29 mouse cellular contexts compared by ENCODE assay signal in genomic region chr2:106498735-106499134, GRCm38 (mm10).
DNase-seq lines count a peak whose midpoint lies in the region; ATAC-seq lines count a peak whose summit lies in the region.
"Had no signal": no experiment of that assay in that cellular context is flagged by ENCODE, and none has a peak within 500 bp of the region (broad histone marks: within the 10 kb centered on the region; RNA-seq: fewer than 3 reads in every experiment).

No protein-coding gene starts in this region.

- DNase-seq in hindbrain, embryonic 11.5 days (ENCODE audit: low spot score) = no peak
- DNase-seq in liver, embryonic 13.5 days = no peak
- DNase-seq: adrenal gland, postnatal 10 days; cerebellum, adult 11 months; cerebellum, adult 9-10 months; cerebellum, postnatal 36 days; gastrocnemius, adult 2 months; gastrocnemius, postnatal 36 days; heart, adult 18-20 months; heart, postnatal 36 days; kidney, adult 18-20 months; lung, postnatal 4 days; retina, postnatal 1 day; right cerebral cortex, postnatal 25 days had no signal

- ATAC-seq in hindbrain, embryonic 11.5 days (ENCODE audit: low FRiP score) = 0 out of 2 replicates have a peak, but pooled peaks have one; percentile 36
- no peak for ATAC-seq in hindbrain, embryonic 16.5 days
- ATAC-seq in midbrain, embryonic 13.5 days = no peak
- no peak for ATAC-seq in midbrain, embryonic 15.5 days (replicated peaks)
- ATAC-seq in liver, embryonic 13.5 days (ENCODE audit: low read depth) = peak; percentile 78
- no peak for ATAC-seq in cerebellum, adult (ENCODE audit: insufficient number of reproducible peaks, low FRiP score, low TSS enrichment)
- ATAC-seq: lung, postnatal 0 days had no signal

- H3K36me3 ChIP-seq in hindbrain, embryonic 11.5 days (ENCODE audit: control insufficient read depth, insufficient read depth, low read length) = no peaks in the 10 kb centered on the region
- no peaks in the 10 kb centered on the region for H3K36me3 ChIP-seq in hindbrain, embryonic 16.5 days (ENCODE audit: control insufficient read depth, insufficient read depth, low read length)
- H3K36me3 ChIP-seq in midbrain, embryonic 13.5 days = no peaks in the 10 kb centered on the region
- no peaks in the 10 kb centered on the region for H3K36me3 ChIP-seq in midbrain, embryonic 15.5 days (replicated peaks)
- H3K36me3 ChIP-seq in liver, embryonic 13.5 days = no peaks in the 10 kb centered on the region
- H3K36me3 ChIP-seq: hindbrain, embryonic 15.5 days; limb, embryonic 12.5 days; liver, embryonic 15.5 days; neural tube, embryonic 15.5 days; stomach, embryonic 15.5 days had no signal

- H3K4me1 ChIP-seq in hindbrain, embryonic 11.5 days (replicated peaks; ENCODE audit: control insufficient read depth, insufficient read depth, low read length) = 0 out of 2 replicates have a peak, but pooled peaks cover 2% of the 10 kb centered on the region
- no peaks in the 10 kb centered on the region for H3K4me1 ChIP-seq in hindbrain, embryonic 16.5 days (ENCODE audit: control insufficient read depth, insufficient read depth, low read depth, low read length)
- peaks cover 33% of the 10 kb centered on the region for H3K4me1 ChIP-seq in midbrain, embryonic 13.5 days (replicated peaks)
- peaks cover 19% of the 10 kb centered on the region for H3K4me1 ChIP-seq in midbrain, embryonic 15.5 days
- peaks cover 28% of the 10 kb centered on the region for H3K4me1 ChIP-seq in liver, embryonic 13.5 days (replicated peaks)
- H3K4me1 ChIP-seq: megakaryocyte, embryonic 14.5 days; neural tube, embryonic 15.5 days; stomach, embryonic 15.5 days had no signal

- H3K27ac ChIP-seq in hindbrain, embryonic 11.5 days (ENCODE audit: low read depth, low read length) = no peak overlapping the region
- no peak overlapping the region for H3K27ac ChIP-seq in hindbrain, embryonic 16.5 days (ENCODE audit: low read depth, low read length)
- peak overlapping the region; percentile 75; the same call in 1 of the 2 replicates for H3K27ac ChIP-seq in midbrain, embryonic 13.5 days
- H3K27ac ChIP-seq in midbrain, embryonic 15.5 days = no peak overlapping the region
- no peak overlapping the region for H3K27ac ChIP-seq in liver, embryonic 13.5 days
- H3K27ac ChIP-seq: gastrocnemius, adult 2 months; hindbrain, embryonic 15.5 days; layer of hippocampus, adult 2 months; left cerebral cortex, adult 2 months; limb, embryonic 12.5 days; liver, embryonic 15.5 days; neural tube, embryonic 15.5 days; stomach, embryonic 15.5 days had no signal

- no peaks in the 10 kb centered on the region for H3K9me3 ChIP-seq in hindbrain, embryonic 11.5 days (ENCODE audit: control insufficient read depth, low read length)
- H3K9me3 ChIP-seq in hindbrain, embryonic 16.5 days (ENCODE audit: control insufficient read depth, low read length) = no peaks in the 10 kb centered on the region
- no peaks in the 10 kb centered on the region for H3K9me3 ChIP-seq in midbrain, embryonic 13.5 days
- H3K9me3 ChIP-seq in midbrain, embryonic 15.5 days = no peaks in the 10 kb centered on the region
- H3K9me3 ChIP-seq in liver, embryonic 13.5 days (replicated peaks) = no peaks in the 10 kb centered on the region
- H3K9me3 ChIP-seq: hindbrain, embryonic 15.5 days; limb, embryonic 12.5 days; liver, embryonic 15.5 days; neural tube, embryonic 15.5 days; stomach, embryonic 15.5 days had no signal

- no peak overlapping the region for H3K9ac ChIP-seq in hindbrain, embryonic 11.5 days (ENCODE audit: low read depth, low read length)
- H3K9ac ChIP-seq in hindbrain, embryonic 16.5 days (ENCODE audit: low read depth, low read length) = no peak overlapping the region
- H3K9ac ChIP-seq in midbrain, embryonic 13.5 days (replicated peaks) = no peak overlapping the region
- no peak overlapping the region for H3K9ac ChIP-seq in midbrain, embryonic 15.5 days
- no peak overlapping the region for H3K9ac ChIP-seq in liver, embryonic 13.5 days
- H3K9ac ChIP-seq: hindbrain, embryonic 15.5 days; limb, embryonic 12.5 days; liver, embryonic 15.5 days; neural tube, embryonic 15.5 days; stomach, embryonic 15.5 days had no signal

- H3K4me3 ChIP-seq in hindbrain, embryonic 11.5 days (ENCODE audit: low read depth, low read length) = no peak overlapping the region
- no peak overlapping the region for H3K4me3 ChIP-seq in hindbrain, embryonic 16.5 days (ENCODE audit: low read length)
- H3K4me3 ChIP-seq in midbrain, embryonic 13.5 days (replicated peaks) = no peak overlapping the region
- H3K4me3 ChIP-seq in midbrain, embryonic 15.5 days = no peak overlapping the region
- H3K4me3 ChIP-seq in liver, embryonic 13.5 days (replicated peaks) = no peak overlapping the region
- H3K4me3 ChIP-seq: gastrocnemius, adult 2 months; hindbrain, embryonic 15.5 days; layer of hippocampus, adult 2 months; left cerebral cortex, adult 2 months; limb, embryonic 12.5 days; liver, embryonic 15.5 days; megakaryocyte, embryonic 14.5 days; neural tube, embryonic 15.5 days; stomach, embryonic 15.5 days had no signal

- H3K27me3 ChIP-seq in hindbrain, embryonic 11.5 days (ENCODE audit: control insufficient read depth, insufficient read depth, low read length) = no peaks in the 10 kb centered on the region
- no peaks in the 10 kb centered on the region for H3K27me3 ChIP-seq in hindbrain, embryonic 16.5 days (replicated peaks; ENCODE audit: control insufficient read depth, insufficient read depth, low read length)
- H3K27me3 ChIP-seq in midbrain, embryonic 13.5 days = 0 out of 2 replicates have a peak, but pooled peaks cover 4% of the 10 kb centered on the region
- no peaks in the 10 kb centered on the region for H3K27me3 ChIP-seq in midbrain, embryonic 15.5 days (replicated peaks)
- H3K27me3 ChIP-seq in liver, embryonic 13.5 days = no peaks in the 10 kb centered on the region
- H3K27me3 ChIP-seq: CH12.LX; hindbrain, embryonic 15.5 days; liver, embryonic 15.5 days; megakaryocyte, embryonic 14.5 days; neural tube, embryonic 15.5 days; stomach, embryonic 15.5 days had no signal

- no peak overlapping the region for H3K4me2 ChIP-seq in hindbrain, embryonic 11.5 days (replicated peaks; ENCODE audit: low read depth, low read length)
- no peak overlapping the region for H3K4me2 ChIP-seq in hindbrain, embryonic 16.5 days (ENCODE audit: low read length)
- no peak overlapping the region for H3K4me2 ChIP-seq in midbrain, embryonic 13.5 days (replicated peaks)
- H3K4me2 ChIP-seq in midbrain, embryonic 15.5 days = no peak overlapping the region
- no peak overlapping the region for H3K4me2 ChIP-seq in liver, embryonic 13.5 days
- H3K4me2 ChIP-seq: heart, embryonic 11.5 days; hindbrain, embryonic 15.5 days; limb, embryonic 12.5 days; liver, embryonic 15.5 days; neural tube, embryonic 15.5 days; stomach, embryonic 15.5 days had no signal

Comparison
In these comparisons a context has a peak if more than half of its experiments do, and no peak if none do; other contexts are left out.
1. ATAC-seq: peak in hindbrain, embryonic 11.5 days (single experiment) and liver, embryonic 13.5 days (single experiment); none in hindbrain, embryonic 16.5 days (single experiment), midbrain, embryonic 13.5 days (single experiment), midbrain, embryonic 15.5 days (single experiment) and cerebellum, adult (single experiment).